Mouse (Mus musculus) neutrophil, adult 59 days (primary cell): ENCODE measurements around the gene Spata7. TPM values are rescaled to one million over a fixed set of nuclear protein-coding genes. Genes with fewer than 3 reads are reported as not detected.

Experiments used
- total RNA-seq, 2 experiments: library from RNA; stranded (reverse); gene quantifications; 1 replicate in 1 of 2; 2 replicates in 1 of 2; pipeline ENCODE4 v1.2.4; 2023

Gene Spata7
- 1 to 10 TPM; 5.3 to 6.5 TPM for total RNA-seq

GRCm38 (mm10) chr12:98627392-98628259, at the start of gene Spata7:
Spata7 (plus strand) TSS chr12:98628157.

Other genes starting within 250 kb of the Spata7 start
- not detected for gene Kcnk10, start 49.8 kb upstream of the Spata7 start, total RNA-seq
- gene Ptpn21, start 109.2 kb downstream of the Spata7 start, total RNA-seq = 1 to 10 TPM; 1.8 to 2.3 TPM
- 10 to 100 TPM; 51.0 to 53.8 TPM for gene Zc3h14, start 118.8 kb downstream of the Spata7 start, total RNA-seq